Mouse (Mus musculus) embryo, embryonic 9.5 days (tissue): ENCODE measurements around the gene Krtap3-1.
"Not testable (repeated sequence)": the region's sequence is repeated elsewhere in the genome, so short reads cannot be mapped to it uniquely, and the experiment has no call there.

ENCODE experiments used
- DNase-seq: peaks from one replicate; pipeline ENCODE4 v3.0.0-alpha.2; 2017; ENCODE audit errors: extremely low spot score

Gene Krtap3-1

GRCm38 (mm10) chr11:99566530-99566929 lies at the start of gene Krtap3-1:
TSS of gene Krtap3-1 (minus strand) at chr11:99566630.
- no peak for DNase-seq

GRCm38 (mm10) chr11:99614796-99615363 lies 48.5 kb upstream of the Krtap3-1 start, which contains the start of gene Krtap2-4:
TSS of gene Krtap2-4 (minus strand) at chr11:99614846.
- no peak for DNase-seq

- DNase-seq: not testable (repeated sequence)
These were observed 43.7 kb upstream of the Krtap3-1 start, which contains the start of gene Gm11937 for GRCm38 (mm10) chr11:99610089-99610488. TSS of gene Gm11937 (minus strand) at chr11:99610189.

GRCm38 (mm10) chr11:99609126-99609525 lies 42.7 kb upstream of the Krtap3-1 start:
- DNase-seq: no peak

- DNase-seq: not testable (repeated sequence)
These were observed 36.8 kb upstream of the Krtap3-1 start, which contains the start of gene Gm11938 for GRCm38 (mm10) chr11:99603208-99603607. TSS of gene Gm11938 (minus strand) at chr11:99603308.

- not testable (repeated sequence) for DNase-seq
These were observed 31.3 kb upstream of the Krtap3-1 start, which contains the start of gene Krtap9-3 for GRCm38 (mm10) chr11:99597742-99598141. TSS of gene Krtap9-3 (minus strand) at chr11:99598105.

GRCm38 (mm10) chr11:99590981-99591380 lies 24.6 kb upstream of the Krtap3-1 start, which contains the start of gene Krtap1-3:
TSS of gene Krtap1-3 (minus strand) at chr11:99591339.
- no peak for DNase-seq

- DNase-seq: no peak
These were observed 18.7 kb upstream of the Krtap3-1 start for GRCm38 (mm10) chr11:99585096-99585495.

GRCm38 (mm10) chr11:99583245-99583704 lies 16.8 kb upstream of the Krtap3-1 start, which contains the start of gene Krtap1-4:
TSS of gene Krtap1-4 (minus strand) at chr11:99583654.
- DNase-seq: no peak

- DNase-seq: no peak
These were observed 15.1 kb upstream of the Krtap3-1 start for GRCm38 (mm10) chr11:99581564-99581963.

GRCm38 (mm10) chr11:99581051-99581450 lies 14.6 kb upstream of the Krtap3-1 start:
- DNase-seq: no peak

- DNase-seq: no peak
These were observed 14.2 kb upstream of the Krtap3-1 start, which contains the start of gene Krtap1-5 for GRCm38 (mm10) chr11:99580636-99581035. TSS of gene Krtap1-5 (minus strand) at chr11:99581016.

- DNase-seq: peak; percentile 82
These were observed 7.7 kb upstream of the Krtap3-1 start for GRCm38 (mm10) chr11:99574106-99574505.

GRCm38 (mm10) chr11:99573164-99573563 lies 6.7 kb upstream of the Krtap3-1 start:
- DNase-seq: no peak

GRCm38 (mm10) chr11:99562580-99562979 lies 3.9 kb downstream of the Krtap3-1 start:
- no peak for DNase-seq

GRCm38 (mm10) chr11:99559366-99559765 lies 7.1 kb downstream of the Krtap3-1 start, which contains the start of gene Gm11939:
TSS of gene Gm11939 (minus strand) at chr11:99559466.
- DNase-seq: no peak

GRCm38 (mm10) chr11:99557976-99558745 lies 8.3 kb downstream of the Krtap3-1 start:
- DNase-seq: no peak

- no peak for DNase-seq
These were observed 9.7 kb downstream of the Krtap3-1 start, which contains the start of gene Krtap3-2 for GRCm38 (mm10) chr11:99556753-99557152. TSS of gene Krtap3-2 (minus strand) at chr11:99556853.

- DNase-seq: no peak
These were observed 10.2 kb downstream of the Krtap3-1 start for GRCm38 (mm10) chr11:99556195-99556594.

- DNase-seq: no peak
These were observed 15.7 kb downstream of the Krtap3-1 start, which contains the start of gene Krtap3-3 for GRCm38 (mm10) chr11:99550765-99551164. TSS of gene Krtap3-3 (minus strand) at chr11:99550865.

- DNase-seq: no peak
These were observed 18.5 kb downstream of the Krtap3-1 start for GRCm38 (mm10) chr11:99547892-99548291.

GRCm38 (mm10) chr11:99539721-99540120 lies 26.7 kb downstream of the Krtap3-1 start:
- DNase-seq: no peak
